Mouse (Mus musculus) heart, postnatal 0 days (tissue): Measurements from ENCODE around the gene Hyal3. TPM values are rescaled to one million over a fixed set of nuclear protein-coding genes. Genes with fewer than 3 reads are reported as not detected.

Source experiments
- ATAC-seq: fragments of 200-750 bp; cut with Nextera tagmentation; 2 replicates; pipeline ENCODE4 v1.8.0; 2017; ENCODE audit warnings: low read depth, moderate number of reproducible peaks, moderate library complexity; ENCODE audit not compliant: insufficient read depth
- DNase-seq: peaks from one replicate; pipeline ENCODE4 v3.0.0-alpha.2; 2016; ENCODE audit warnings: low spot score
- H3K27ac ChIP-seq: fragments of 300-500 bp; sonication (generic); 2 replicates; pipeline ENCODE4 v1.5.1; 2014; ENCODE audit warnings: low read depth, mild to moderate bottlenecking
- H3K27me3 ChIP-seq: fragments of 300-500 bp; sonication (generic); 2 replicates; pipeline ENCODE4 v1.6.1; 2014; ENCODE audit warnings: low read length, mixed read lengths; ENCODE audit not compliant: control insufficient read depth, insufficient read depth
- H3K36me3 ChIP-seq: fragments of 300-500 bp; sonication (generic); replicated peaks from 2 replicates; pipeline ENCODE4 v1.6.1; 2014; ENCODE audit warnings: low read length, mixed read lengths; ENCODE audit not compliant: control insufficient read depth, insufficient read depth
- H3K4me1 ChIP-seq: fragments of 300-500 bp; sonication (generic); 2 replicates; pipeline ENCODE4 v1.6.1; 2014; ENCODE audit warnings: antibody characterized with exemption; ENCODE audit not compliant: control insufficient read depth, insufficient read depth
- H3K4me2 ChIP-seq: fragments of 300-500 bp; sonication (generic); 2 replicates; pipeline ENCODE4 v1.6.1; 2014; ENCODE audit warnings: low read depth, mild to moderate bottlenecking, low read length, moderate library complexity
- H3K4me3 ChIP-seq: fragments of 300-500 bp; sonication (generic); 2 replicates; pipeline ENCODE4 v1.5.1; 2014; ENCODE audit warnings: low read depth, low read length
- H3K9ac ChIP-seq: fragments of 300-500 bp; sonication (generic); replicated peaks from 2 replicates; pipeline ENCODE4 v1.6.1; 2014; ENCODE audit warnings: low read depth, low read length, mixed read lengths
- H3K9me3 ChIP-seq: fragments of 300-500 bp; sonication (generic); replicated peaks from 2 replicates; pipeline ENCODE4 v1.6.1; 2016; ENCODE audit warnings: low read length; ENCODE audit not compliant: control insufficient read depth
- CTCF ChIP-seq: IDR thresholded peaks from 2 replicates; pipeline ENCODE4 v1.5.1; 2016; ENCODE audit warnings: antibody characterized with exemption, control low read depth, low read depth
- EP300 ChIP-seq: IDR thresholded peaks from 2 replicates; pipeline ENCODE4 v1.6.1; 2016; ENCODE audit warnings: antibody characterized with exemption, low read depth
- WGBS: fragments of 180-500 bp; shearing (Covaris S2); extraction: QIAGEN DNeasy Blood & Tissue Kit; methylation state at CpG from one replicate; pipeline ENCODE4 v1.1.7; 2014; 5-methylcytosine and 5-hydroxymethylcytosine counted together
- polyA plus RNA-seq: library from polyadenylated mRNA; unstranded; fragments of >200 nt; fragmentation: Nextera tagmentation; extraction: Ambion mirVana; gene quantifications from 2 replicates; pipeline ENCODE4 v1.2.1, GENCODE M21; 2015
- total RNA-seq: library from RNA; depleted of rRNA; stranded (reverse); fragments of >200 nt; gene quantifications from 2 replicates; pipeline ENCODE4 v1.2.3, GENCODE M21; 2014; ENCODE audit warnings: low replicate concordance; rRNA removed

Hyal3 gene
- total and polyA plus RNA-seq, 2 experiments from 2014 or later, result 0.44 to 0.65 TPM

DNA sequence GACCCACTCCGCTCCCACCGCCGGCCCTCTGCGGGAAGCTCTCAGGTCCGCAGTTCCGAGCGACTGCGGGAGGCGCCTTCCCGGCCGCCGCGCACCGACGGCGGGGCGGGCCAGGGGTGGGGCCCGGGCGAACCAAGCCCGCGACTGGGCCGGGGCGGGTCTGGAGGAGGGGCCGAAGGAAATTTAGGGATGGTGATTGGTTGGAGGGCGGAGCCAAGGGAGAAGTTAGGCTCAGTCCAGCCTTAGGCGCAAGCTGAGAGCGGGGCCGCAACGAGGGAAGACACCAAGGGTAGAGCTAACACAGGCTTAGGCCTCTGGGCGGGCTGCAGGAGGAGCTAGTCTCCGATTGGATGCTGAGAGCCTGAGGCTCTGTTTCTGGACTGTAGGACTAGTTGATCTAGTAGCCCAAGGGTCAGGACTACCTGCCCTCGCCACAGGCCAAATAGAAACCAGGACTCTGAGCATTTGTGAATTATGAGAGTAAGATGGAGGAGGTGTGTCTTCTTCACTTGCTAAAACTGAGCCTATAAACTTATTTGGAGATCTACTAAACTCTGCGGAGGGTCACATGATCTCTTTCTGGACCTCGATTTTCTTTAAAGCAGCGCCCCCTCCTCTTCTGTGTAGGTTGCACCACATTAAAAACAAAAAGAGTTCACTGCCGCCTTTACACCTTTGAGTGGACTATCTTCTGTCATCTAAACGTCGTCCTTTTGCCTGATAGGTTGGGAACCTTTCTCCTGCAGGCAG lies 54.8 kb downstream of the Hyal3 start, which contains the start of gene Gnai2:
Gnai2 (minus strand) TSS at position 89 of the 750 bp plus-strand sequence.
- WGBS, result 4% methylated on average over 38 of the region's 38 CpGs
- Histone ChIP-seq H3K9me3 (no peaks in the 10 kb centered on the region), H3K27ac (peak within 1 kb of the TSS; percentile 94), H3K4me3 (peak within 1 kb of the TSS; percentile 85), H3K4me1 (peaks cover 19% of the 10 kb centered on the region), H3K4me2 (peak within 1 kb of the TSS; percentile 80), H3K27me3 (no peaks in the 10 kb centered on the region), H3K36me3 (0 out of 2 replicates have a peak, but pooled peaks cover 6% of the 10 kb centered on the region), H3K9ac (peak within 1 kb of the TSS; percentile 89)
- DNase-seq (peak; percentile 99), ATAC-seq (peak; percentile 93)
- TF ChIP-seq CTCF (no peak), EP300 (no peak)

Other genes starting within 250 kb of the Hyal3 start
- 4.8 and 28.7 TPM in 2 replicates for gene Hemk1, start 242.5 kb upstream of the Hyal3 start, total RNA-seq
- 12.3 and 15.3 TPM in 2 replicates for gene Hemk1, start 242.5 kb upstream of the Hyal3 start, polyA plus RNA-seq
- gene 6430571L13Rik, start 240.2 kb upstream of the Hyal3 start, total RNA-seq, result 1.1 and 11.0 TPM in 2 replicates
- gene 6430571L13Rik, start 240.2 kb upstream of the Hyal3 start, polyA plus RNA-seq, result 3.1 and 3.3 TPM in 2 replicates
- 30.6 and 34.8 TPM in 2 replicates for gene Cacna2d2, start 181.2 kb upstream of the Hyal3 start, total RNA-seq
- 1.1 and 1.3 TPM in 2 replicates for gene Cacna2d2, start 181.2 kb upstream of the Hyal3 start, polyA plus RNA-seq
- 33.4 and 37.3 TPM in 2 replicates for gene Tmem115, start 46.9 kb upstream of the Hyal3 start, total RNA-seq
- 26.7 and 28.5 TPM in 2 replicates for gene Tmem115, start 46.9 kb upstream of the Hyal3 start, polyA plus RNA-seq
- 13.4 and 22.1 TPM in 2 replicates for gene Cyb561d2, start 38.6 kb upstream of the Hyal3 start, total RNA-seq
- gene Cyb561d2, start 38.6 kb upstream of the Hyal3 start, polyA plus RNA-seq, result 14.3 and 16.9 TPM in 2 replicates
- 42.3 and 56.4 TPM in 2 replicates for gene Nprl2, start 38.6 kb upstream of the Hyal3 start, total RNA-seq
- 22.5 and 23.2 TPM in 2 replicates for gene Nprl2, start 38.6 kb upstream of the Hyal3 start, polyA plus RNA-seq
- not detected in 2 replicates for gene Zmynd10, start 33.5 kb upstream of the Hyal3 start, total RNA-seq
- gene Zmynd10, start 33.5 kb upstream of the Hyal3 start, polyA plus RNA-seq, result 0.25 and 0.49 TPM in 2 replicates
- gene Rassf1, start 29.3 kb upstream of the Hyal3 start, total RNA-seq, result 28.7 and 39.0 TPM in 2 replicates
- 34.4 and 35.1 TPM in 2 replicates for gene Rassf1, start 29.3 kb upstream of the Hyal3 start, polyA plus RNA-seq
- 38.6 and 51.2 TPM in 2 replicates for gene Tusc2, start 17.6 kb upstream of the Hyal3 start, total RNA-seq
- 37.0 and 38.8 TPM in 2 replicates for gene Tusc2, start 17.6 kb upstream of the Hyal3 start, polyA plus RNA-seq
- gene Hyal2, start 12.9 kb upstream of the Hyal3 start, total RNA-seq, result 67.8 and 97.3 TPM in 2 replicates
- gene Hyal2, start 12.9 kb upstream of the Hyal3 start, polyA plus RNA-seq, result 58.6 and 60.5 TPM in 2 replicates
- gene Hyal1, start 3.9 kb upstream of the Hyal3 start, total RNA-seq, result 14.0 and 21.3 TPM in 2 replicates
- 5.7 and 6.0 TPM in 2 replicates for gene Hyal1, start 3.9 kb upstream of the Hyal3 start, polyA plus RNA-seq
- 28.4 and 58.8 TPM in 2 replicates for gene Naa80, start 1.9 kb upstream of the Hyal3 start, total RNA-seq
- 14.5 and 17.5 TPM in 2 replicates for gene Naa80, start 1.9 kb upstream of the Hyal3 start, polyA plus RNA-seq
- 22.3 and 31.2 TPM in 2 replicates for gene Ifrd2, start 6.8 kb downstream of the Hyal3 start, total RNA-seq
- 28.6 and 33.6 TPM in 2 replicates for gene Ifrd2, start 6.8 kb downstream of the Hyal3 start, polyA plus RNA-seq
- 21.0 and 34.9 TPM in 2 replicates for gene Sema3b, start 28.4 kb downstream of the Hyal3 start, total RNA-seq
- 8.9 and 9.1 TPM in 2 replicates for gene Sema3b, start 28.4 kb downstream of the Hyal3 start, polyA plus RNA-seq
- gene Gnai2, start 54.5 kb downstream of the Hyal3 start, total RNA-seq, result 472 and 473 TPM in 2 replicates
- 291 and 295 TPM in 2 replicates for gene Gnai2, start 54.5 kb downstream of the Hyal3 start, polyA plus RNA-seq
- gene Slc38a3, start 88.7 kb downstream of the Hyal3 start, total RNA-seq, result 8.9 and 16.9 TPM in 2 replicates
- gene Slc38a3, start 88.7 kb downstream of the Hyal3 start, polyA plus RNA-seq, result 2.7 and 4.0 TPM in 2 replicates
- gene Gnat1, start 98.9 kb downstream of the Hyal3 start, total RNA-seq, result not detected in 2 replicates
- 0.25 and 0.33 TPM in 2 replicates for gene Gnat1, start 98.9 kb downstream of the Hyal3 start, polyA plus RNA-seq
- gene Sema3f, start 129.7 kb downstream of the Hyal3 start, total RNA-seq, result 38.4 and 59.5 TPM in 2 replicates
- gene Sema3f, start 129.7 kb downstream of the Hyal3 start, polyA plus RNA-seq, result 2.6 and 2.7 TPM in 2 replicates
- 53.5 and 90.6 TPM in 2 replicates for gene Rbm5, start 190.2 kb downstream of the Hyal3 start, total RNA-seq
- gene Rbm5, start 190.2 kb downstream of the Hyal3 start, polyA plus RNA-seq, result 81.7 and 88.9 TPM in 2 replicates